9 mouse cellular contexts compared by ENCODE assay signal in the genomic region with DNA sequence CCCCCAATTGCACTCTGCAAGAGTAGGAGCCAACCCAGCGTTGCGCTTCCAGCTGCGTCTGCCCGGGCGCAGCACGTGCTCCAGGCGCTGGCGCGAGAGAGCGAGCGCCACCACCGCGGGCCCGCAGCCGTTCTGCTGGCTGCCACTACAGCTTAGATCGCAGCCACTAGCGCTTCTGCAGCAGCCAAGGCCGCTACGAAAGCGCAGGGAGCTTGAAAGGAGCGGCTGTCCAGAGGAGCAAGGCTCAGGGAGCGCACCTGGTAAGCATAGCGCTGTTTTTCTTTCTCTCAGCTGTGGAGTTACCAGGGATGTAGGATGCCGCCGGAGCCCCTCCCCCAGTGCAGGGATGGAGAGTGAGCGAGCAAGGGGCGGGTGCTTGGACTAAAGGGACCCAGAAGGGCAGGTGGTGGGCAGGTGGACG. TPM values are rescaled to one million over a fixed set of nuclear protein-coding genes. Genes with fewer than 3 reads are reported as not detected.
DNase-seq lines count a peak whose midpoint lies in the region; ATAC-seq and TF ChIP-seq lines count a peak whose summit lies in the region.
"Had no signal": no experiment of that assay in that cellular context is flagged by ENCODE, and none has a peak within 500 bp of the region (broad histone marks: within the 10 kb centered on the region; RNA-seq: fewer than 3 reads in every experiment).

No protein-coding gene starts in this region.

- no peak overlapping the region for H3K4me3 ChIP-seq in thymus, adult 2 months (ENCODE audit: control insufficient read depth, insufficient read depth, low read length)

- H3K36me3 ChIP-seq in thymus, adult 2 months (ENCODE audit: control insufficient read depth, insufficient read depth, low read length), result no peaks in the 10 kb centered on the region

- 10% methylated on average over 28 of the region's 28 CpGs for WGBS in thymus, adult 2 months

- no peak; the same call in 1 of the 2 replicates for TF ChIP-seq CTCF in brain, embryonic 14.5 days (IDR thresholded peaks at IDR 0.05; ENCODE audit: borderline replicate concordance, extremely low read depth, insufficient read depth, insufficient read length)
- TF ChIP-seq CTCF in thymus, adult 2 months (IDR thresholded peaks at IDR 0.05; ENCODE audit: borderline replicate concordance, control insufficient read depth, extremely low read depth, insufficient read depth, low read length, poor library complexity), result no peak

- no peak for ATAC-seq in inflammation-experienced regulatory T-cells, adult 6 months

- no peak overlapping the region for H3K27ac ChIP-seq in thymus, adult 2 months (ENCODE audit: control insufficient read depth, insufficient read depth, low read length)

- TF ChIP-seq POLR2A in brain, embryonic 14.5 days (IDR thresholded peaks at IDR 0.05; ENCODE audit: borderline replicate concordance, extremely low read depth, insufficient read depth, insufficient read length, poor library complexity, severe bottlenecking), result 0 out of 2 replicates have a peak, but pooled peaks have one; percentile 17
- TF ChIP-seq POLR2A in thymus, adult 2 months (IDR thresholded peaks at IDR 0.05; ENCODE audit: control insufficient read depth, extremely low read depth, insufficient read depth, low read length, poor library complexity), result no peak

- intact Hi-C loops in heart, postnatal 25 days (cut with DNase I), result no loop called here

- DNase-seq in heart, adult 11 months, result peak; percentile 52
- no peak for DNase-seq in heart, postnatal 25 days (ENCODE audit: low spot score)
- DNase-seq in brain, embryonic 14.5 days (ENCODE audit: low read depth), result peak; percentile 87
- peak; percentile 20 to 77 for DNase-seq in frontal cortex, adult 2 months (ENCODE audit: extremely low spot score in 1 of 2, low spot score in 1 of 2)
- DNase-seq in left cerebral cortex, adult 9 months (ENCODE audit: low spot score in 2 of 2), result peak; percentile 37 to 75
- peak; percentile 68 for DNase-seq in retina, postnatal 1 day
- DNase-seq in thymus, adult 2 months, result no peak

- no peaks in the 10 kb centered on the region for H3K27me3 ChIP-seq in thymus, adult 2 months (ENCODE audit: control insufficient read depth, insufficient read depth, low read length)

- H3K4me1 ChIP-seq in thymus, adult 2 months (replicated peaks; ENCODE audit: control insufficient read depth, insufficient read depth, low read length), result no peaks in the 10 kb centered on the region

RNA-seq across cellular contexts. Expression of a gene that starts 0.3 kb away (rescaled TPM):
- total RNA-seq in heart, postnatal 25 days (2021), result not detected
- 8.6 and 18.4 TPM in 2 replicates for polyA plus RNA-seq in brain, embryonic 14.5 days (2012; rRNA removed)
- 38.0 and 45.7 TPM in 2 replicates for polyA plus RNA-seq in frontal cortex, adult 2 months (2012; rRNA removed)
- not detected in 2 replicates for polyA plus RNA-seq in thymus, adult 2 months (2012; rRNA removed)
- not detected for polyA plus RNA-seq in inflammation-experienced regulatory T-cells, adult 6 months (2017; shearing (Covaris generic))
- total RNA-seq: liver, adult 2 months had no signal
- polyA plus RNA-seq: liver, adult 2 months had no signal

Comparison
In these comparisons a context has a peak if more than half of its experiments do, and no peak if none do; other contexts are left out.
1. DNase-seq: peak in heart, adult 11 months (single experiment), brain, embryonic 14.5 days (single experiment), frontal cortex, adult 2 months (2 of 2), left cerebral cortex, adult 9 months (2 of 2) and retina, postnatal 1 day (single experiment); none in heart, postnatal 25 days (single experiment) and thymus, adult 2 months (single experiment).